Mouse (Mus musculus): Measurements from ENCODE around the gene Pdrg1. TPM values are rescaled to one million over a fixed set of nuclear protein-coding genes. Genes with fewer than 3 reads are reported as not detected.

The Pdrg1 gene
- total RNA-seq, 2 experiments from 2014 or later: 74.9 to 81.3 TPM

- intact Hi-C loops (cut with DNase I): no loop called here
- DNase-seq: peak; percentile 88 to 94
Measured at GRCm38 (mm10) chr2:153032083-153032842, 17.0 kb upstream of the Pdrg1 start.

GRCm38 (mm10) chr2:153031126-153032082 is 16.2 kb upstream of the Pdrg1 start, which contains the start of gene Xkr7:
Gene Xkr7 (plus strand): TSS chr2:153031852.
- DNase-seq: no peak
- intact Hi-C loops (cut with DNase I): no loop called here

- intact Hi-C loops (cut with DNase I): no loop called here
- no peak for DNase-seq
Measured at GRCm38 (mm10) chr2:153030422-153030821, 15.2 kb upstream of the Pdrg1 start.

GRCm38 (mm10) chr2:153027501-153027900 is 12.3 kb upstream of the Pdrg1 start:
- DNase-seq: no peak
- intact Hi-C loops (cut with DNase I): no loop called here

- no peak for DNase-seq
- intact Hi-C loops (cut with DNase I): no loop called here
Measured at GRCm38 (mm10) chr2:153026052-153026451, 10.8 kb upstream of the Pdrg1 start.

- DNase-seq: no peak
- intact Hi-C loops (cut with DNase I): no loop called here
Measured at GRCm38 (mm10) chr2:153022855-153023254, 7.6 kb upstream of the Pdrg1 start.

- no peak for DNase-seq
- intact Hi-C loops (cut with DNase I): no loop called here
Measured at GRCm38 (mm10) chr2:153021163-153021562, 5.9 kb upstream of the Pdrg1 start.

- intact Hi-C loops (cut with DNase I): loop anchor here (10.0 kb wide), 1 partner anchor 325 kb away; no protein-coding TSS in a partner anchor
- DNase-seq: no peak
Measured at GRCm38 (mm10) chr2:153019355-153019754, 4.1 kb upstream of the Pdrg1 start.

- intact Hi-C loops (cut with DNase I): loop anchor here (10.0 kb wide), 1 partner anchor 322 kb away; no protein-coding TSS in a partner anchor
- DNase-seq: no peak
Measured at GRCm38 (mm10) chr2:153016786-153017185, 1.6 kb upstream of the Pdrg1 start.

- DNase-seq: no peak
- intact Hi-C loops (cut with DNase I): loop anchor here (1.0 to 10.0 kb wide), 2 partner anchors 102 to 321 kb away; no protein-coding TSS in a partner anchor
Measured at GRCm38 (mm10) chr2:153015804-153016203, 577 bp upstream of the Pdrg1 start.

- intact Hi-C loops (cut with DNase I): loop anchor here (10.0 kb wide), 1 partner anchor 319 kb away; no protein-coding TSS in a partner anchor
- DNase-seq: no peak
Measured at GRCm38 (mm10) chr2:153013724-153014515, 1.3 kb downstream of the Pdrg1 start.

- intact Hi-C loops (cut with DNase I): no loop called here
- no peak for DNase-seq
Measured at GRCm38 (mm10) chr2:153009192-153009973, 5.8 kb downstream of the Pdrg1 start.

GRCm38 (mm10) chr2:153005981-153006380 is 9.2 kb downstream of the Pdrg1 start:
- DNase-seq: no peak
- intact Hi-C loops (cut with DNase I): no loop called here

GRCm38 (mm10) chr2:153003681-153004338 is 11.4 kb downstream of the Pdrg1 start:
- intact Hi-C loops (cut with DNase I): no loop called here
- DNase-seq: no peak

GRCm38 (mm10) chr2:153002492-153003248 is 12.6 kb downstream of the Pdrg1 start:
- no peak for DNase-seq
- intact Hi-C loops (cut with DNase I): no loop called here

- intact Hi-C loops (cut with DNase I): no loop called here
- DNase-seq: no peak
Measured at GRCm38 (mm10) chr2:152997046-152997445, 18.2 kb downstream of the Pdrg1 start.

GRCm38 (mm10) chr2:152991529-152991928 is 23.7 kb downstream of the Pdrg1 start:
- intact Hi-C loops (cut with DNase I): no loop called here

GRCm38 (mm10) chr2:152985582-152985981 is 29.6 kb downstream of the Pdrg1 start:
- DNase-seq: no peak
- intact Hi-C loops (cut with DNase I): no loop called here

More at GRCm38 (mm10) chr2:152991529-152991928, 23.7 kb downstream of the Pdrg1 start:
- no peak for DNase-seq

All from heart, postnatal 10 days (tissue).